ENCODE assay signal across 9 mouse cellular contexts in the genomic region with DNA sequence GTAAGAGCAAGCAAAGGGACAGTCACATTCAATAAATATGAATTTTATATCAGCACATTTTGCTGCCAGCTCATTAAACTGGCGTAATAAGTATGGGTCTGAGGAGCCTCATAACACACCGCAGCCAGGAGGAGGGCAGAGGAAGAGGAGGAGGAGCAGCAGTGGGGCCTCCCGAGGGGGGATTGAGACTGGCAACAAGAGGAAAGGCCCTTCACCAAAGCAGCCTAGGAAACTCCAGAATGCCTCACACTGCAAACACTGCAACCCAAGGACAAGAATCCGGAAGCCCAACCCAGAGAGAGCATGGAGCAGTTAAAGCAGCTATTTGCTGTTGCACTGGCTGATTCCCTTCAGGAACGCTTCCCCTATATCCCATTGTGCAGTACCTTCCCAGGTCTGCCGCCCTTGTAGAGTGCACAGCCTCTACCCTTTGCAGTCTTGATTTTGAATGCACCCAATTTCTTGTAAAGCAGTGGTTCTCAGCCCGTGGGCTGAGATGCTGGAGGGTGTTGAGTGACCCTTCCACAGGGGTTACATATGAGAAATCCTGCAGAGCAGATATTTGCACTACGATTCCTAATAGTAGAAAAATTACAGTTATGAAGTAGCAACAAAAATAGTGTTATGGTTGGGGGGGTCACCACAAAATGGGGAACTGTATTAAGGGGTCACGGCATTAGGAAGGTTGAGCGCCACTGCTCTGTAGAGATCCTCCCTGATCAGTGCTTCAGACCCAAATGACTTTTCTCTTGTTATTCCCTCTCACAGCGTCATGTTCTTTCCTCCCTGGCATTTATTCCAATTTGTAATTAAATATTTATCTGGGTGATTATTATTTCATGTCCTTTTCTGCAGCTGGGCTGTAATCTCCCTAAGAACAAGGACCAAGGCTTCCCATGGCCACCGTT.
DNase-seq lines count a peak whose midpoint lies in the region; ATAC-seq lines count a peak whose summit lies in the region.
"Had no signal": no experiment of that assay in that cellular context is flagged by ENCODE, and none has a peak within 500 bp of the region (broad histone marks: within the 10 kb centered on the region; RNA-seq: fewer than 3 reads in every experiment).

No protein-coding gene starts in this region.

- peak; percentile 11 for DNase-seq in ovary, postnatal 36 days (ENCODE audit: low spot score)
- DNase-seq in ovary, adult 18-20 months (ENCODE audit: low spot score) = no peak
- DNase-seq in forebrain, embryonic 14.5 days (ENCODE audit: low spot score) = peak; percentile 56
- peak; percentile 9 to 45 for DNase-seq in kidney, postnatal 36 days
- no peak for DNase-seq in B cell, adult 2 months
- no peak for DNase-seq in cerebellum, adult 11-12 months

- H3K27me3 ChIP-seq in forebrain, embryonic 14.5 days (replicated peaks; ENCODE audit: control insufficient read depth, insufficient read depth, low read length) = no peaks in the 10 kb centered on the region
- H3K27me3 ChIP-seq in neural tube, embryonic 15.5 days (replicated peaks) = no peaks in the 10 kb centered on the region
- H3K27me3 ChIP-seq: megakaryocyte, embryonic 14.5 days had no signal

- H3K27ac ChIP-seq in forebrain, embryonic 14.5 days (ENCODE audit: low read depth, low read length) = no peak overlapping the region
- H3K27ac ChIP-seq in neural tube, embryonic 15.5 days (replicated peaks) = peak overlapping the region; percentile 75

- H3K9ac ChIP-seq in forebrain, embryonic 14.5 days (ENCODE audit: low read length) = no peak overlapping the region
- H3K9ac ChIP-seq in neural tube, embryonic 15.5 days (replicated peaks) = no peak overlapping the region

- H3K9me3 ChIP-seq in forebrain, embryonic 14.5 days (replicated peaks; ENCODE audit: control insufficient read depth, low read length) = no peaks in the 10 kb centered on the region
- H3K9me3 ChIP-seq in neural tube, embryonic 15.5 days (replicated peaks) = no peaks in the 10 kb centered on the region

- H3K4me3 ChIP-seq in forebrain, embryonic 14.5 days (ENCODE audit: low read depth, low read length) = no peak overlapping the region
- H3K4me3 ChIP-seq in neural tube, embryonic 15.5 days (replicated peaks) = no peak overlapping the region
- H3K4me3 ChIP-seq: megakaryocyte, embryonic 14.5 days had no signal

- no peaks in the 10 kb centered on the region for H3K4me1 ChIP-seq in forebrain, embryonic 14.5 days (ENCODE audit: control insufficient read depth, insufficient read depth, low read length)
- H3K4me1 ChIP-seq in neural tube, embryonic 15.5 days = peaks cover 9% of the 10 kb centered on the region
- H3K4me1 ChIP-seq: megakaryocyte, embryonic 14.5 days had no signal

- H3K4me2 ChIP-seq in forebrain, embryonic 14.5 days (ENCODE audit: low read length) = no peak overlapping the region
- peak overlapping the region; percentile 22; the same call in 1 of the 2 replicates for H3K4me2 ChIP-seq in neural tube, embryonic 15.5 days

- WGBS in forebrain, embryonic 14.5 days = 51% methylated on average over 12 of the region's 12 CpGs
- 47% methylated on average over 12 of the region's 12 CpGs for WGBS in neural tube, embryonic 15.5 days

- ATAC-seq in forebrain, embryonic 14.5 days = peak; percentile 75; the same call in 1 of the 2 replicates
- ATAC-seq in neural tube, embryonic 15.5 days (ENCODE audit: low FRiP score) = peak; percentile 91
- ATAC-seq in monocyte, adult 5-6 weeks (replicated peaks; ENCODE audit: insufficient number of reproducible peaks, low FRiP score, low TSS enrichment, poor library complexity, severe bottlenecking) = no peak

- no peaks in the 10 kb centered on the region for H3K36me3 ChIP-seq in forebrain, embryonic 14.5 days (ENCODE audit: control insufficient read depth, insufficient read depth, low read length)
- H3K36me3 ChIP-seq in neural tube, embryonic 15.5 days = no peaks in the 10 kb centered on the region

Comparison
In these comparisons a context has a peak if more than half of its experiments do, and no peak if none do; other contexts are left out.
1. DNase-seq: peak in ovary, postnatal 36 days (single experiment), forebrain, embryonic 14.5 days (single experiment) and kidney, postnatal 36 days (2 of 2); none in ovary, adult 18-20 months (single experiment), B cell, adult 2 months (0 of 2) and cerebellum, adult 11-12 months (single experiment).